Mouse (Mus musculus) forebrain, embryonic 10.5 days (tissue): ENCODE data around the gene Liph. TPM values are rescaled to one million over a fixed set of nuclear protein-coding genes. Genes with fewer than 3 reads are reported as not detected.
A peak's percentile ranks its signal among the peaks of the same experiment; 100 is the strongest.

Source experiments
- DNase-seq: peaks from one replicate; pipeline ENCODE4 v3.0.0-alpha.2; 2017; ENCODE audit warnings: low spot score; ENCODE audit errors: extremely low spot score
- H3K27ac ChIP-seq: fragments of 300-500 bp; sonication (generic); 2 replicates; pipeline ENCODE4 v1.5.1; 2016; ENCODE audit warnings: mild to moderate bottlenecking
- H3K27me3 ChIP-seq: fragments of 300-500 bp; sonication (generic); 2 replicates; pipeline ENCODE4 v1.6.1; 2016; ENCODE audit warnings: mild to moderate bottlenecking; ENCODE audit not compliant: poor library complexity, severe bottlenecking
- H3K36me3 ChIP-seq: fragments of 300-500 bp; sonication (generic); replicated peaks from 2 replicates; pipeline ENCODE4 v1.6.1; 2016; ENCODE audit warnings: mild to moderate bottlenecking, moderate library complexity
- H3K4me1 ChIP-seq: fragments of 300-500 bp; sonication (generic); 2 replicates; pipeline ENCODE4 v1.6.1; 2016
- H3K4me3 ChIP-seq: fragments of 300-500 bp; sonication (generic); 2 replicates; pipeline ENCODE4 v1.5.1; 2016; ENCODE audit warnings: mild to moderate bottlenecking, moderate library complexity
- H3K9me3 ChIP-seq: fragments of 300-500 bp; sonication (generic); 2 replicates; pipeline ENCODE4 v1.6.1; 2016; ENCODE audit warnings: mild to moderate bottlenecking, moderate library complexity
- WGBS: fragments of 180-500 bp; shearing (Covaris S2); methylation state at CpG from one replicate; pipeline ENCODE4 v1.1.7; 2016; 5-methylcytosine and 5-hydroxymethylcytosine counted together
- polyA plus RNA-seq: library from polyadenylated mRNA; unstranded; fragments of >200 nt; fragmentation: Nextera tagmentation; extraction: Ambion mirVana; gene quantifications from 2 replicates; pipeline ENCODE4 v1.2.1, GENCODE M21; 2016

Liph gene
- 0.19 and 0.25 TPM in 2 replicates for polyA plus RNA-seq

- Histone ChIP-seq H3K36me3 (no peaks in the 10 kb centered on the region), H3K9me3 (no peaks in the 10 kb centered on the region), H3K4me3 (peak within 1 kb of the TSS; percentile 36), H3K27me3 (peaks cover 6% of the 10 kb centered on the region; the same call in 1 of the 2 replicates), H3K27ac (peak within 1 kb of the TSS; percentile 40; the same call in 1 of the 2 replicates), H3K4me1 (peaks cover 5% of the 10 kb centered on the region)
- WGBS = 17% methylated on average over 16 of the region's 16 CpGs
- no peak for DNase-seq
Measured at GRCm38 (mm10) chr16:21995304-21995703, at the start of gene Liph. Gene Liph (minus strand): TSS chr16:21995663.

- Histone ChIP-seq H3K4me1 (no peaks in the 10 kb centered on the region), H3K27ac (no peak overlapping the region), H3K36me3 (peaks cover 95% of the 10 kb centered on the region), H3K9me3 (no peaks in the 10 kb centered on the region), H3K27me3 (no peaks in the 10 kb centered on the region), H3K4me3 (no peak overlapping the region)
- DNase-seq = no peak
- WGBS = 93% methylated on average over 4 of the region's 4 CpGs
Measured at GRCm38 (mm10) chr16:22043830-22044229, 48.4 kb upstream of the Liph start.

GRCm38 (mm10) chr16:22039978-22040377 is 44.5 kb upstream of the Liph start:
- no peak overlapping the region for H3K4me3 ChIP-seq
- no peak for DNase-seq
- H3K27ac ChIP-seq = no peak overlapping the region
- H3K9me3 ChIP-seq = no peaks in the 10 kb centered on the region
- 95% methylated on average over 1 of the region's 1 CpGs for WGBS
- no peaks in the 10 kb centered on the region for H3K27me3 ChIP-seq
- no peaks in the 10 kb centered on the region for H3K4me1 ChIP-seq
- peaks cover 93% of the 10 kb centered on the region for H3K36me3 ChIP-seq

- DNase-seq = no peak
- no peak overlapping the region for H3K27ac ChIP-seq
- H3K36me3 ChIP-seq = peaks cover 78% of the 10 kb centered on the region
- H3K27me3 ChIP-seq = no peaks in the 10 kb centered on the region
- H3K4me3 ChIP-seq = no peak overlapping the region
- no peaks in the 10 kb centered on the region for H3K4me1 ChIP-seq
- 92% methylated on average over 10 of the region's 10 CpGs for WGBS
- H3K9me3 ChIP-seq = no peaks in the 10 kb centered on the region
Measured at GRCm38 (mm10) chr16:22038554-22038953, 43.1 kb upstream of the Liph start.

GRCm38 (mm10) chr16:22027474-22027873 is 32.0 kb upstream of the Liph start:
- Histone ChIP-seq H3K36me3 (peaks cover 95% of the 10 kb centered on the region), H3K4me3 (no peak overlapping the region), H3K27me3 (no peaks in the 10 kb centered on the region), H3K9me3 (no peaks in the 10 kb centered on the region), H3K27ac (no peak overlapping the region), H3K4me1 (no peaks in the 10 kb centered on the region)
- WGBS = 95% methylated on average over 5 of the region's 5 CpGs
- DNase-seq = no peak

GRCm38 (mm10) chr16:22022122-22022521 is 26.7 kb upstream of the Liph start:
- WGBS = 93% methylated on average over 2 of the region's 2 CpGs
- H3K27me3 ChIP-seq = no peaks in the 10 kb centered on the region
- H3K27ac ChIP-seq = no peak overlapping the region
- no peak for DNase-seq
- no peaks in the 10 kb centered on the region for H3K4me1 ChIP-seq
- H3K36me3 ChIP-seq = peaks cover 95% of the 10 kb centered on the region
- no peak overlapping the region for H3K4me3 ChIP-seq
- H3K9me3 ChIP-seq = peaks cover 7% of the 10 kb centered on the region

GRCm38 (mm10) chr16:22015569-22015968 is 20.1 kb upstream of the Liph start:
- Histone ChIP-seq H3K4me1 (peaks cover 8% of the 10 kb centered on the region), H3K27me3 (no peaks in the 10 kb centered on the region), H3K4me3 (no peak overlapping the region), H3K27ac (no peak overlapping the region), H3K9me3 (no peaks in the 10 kb centered on the region), H3K36me3 (peaks cover 69% of the 10 kb centered on the region)
- WGBS = 84% methylated on average over 1 of the region's 1 CpGs
- DNase-seq = no peak

GRCm38 (mm10) chr16:22009596-22009995 is 14.1 kb upstream of the Liph start:
- DNase-seq = no peak
- Histone ChIP-seq H3K4me3 (peak overlapping the region; percentile 88), H3K36me3 (peaks cover 10% of the 10 kb centered on the region), H3K27ac (peak overlapping the region; percentile 89), H3K9me3 (no peaks in the 10 kb centered on the region), H3K27me3 (no peaks in the 10 kb centered on the region), H3K4me1 (peaks cover 18% of the 10 kb centered on the region)
- WGBS = 0% methylated on average over 51 of the region's 51 CpGs

GRCm38 (mm10) chr16:22009099-22009584 is 13.7 kb upstream of the Liph start, which contains the start of gene Senp2:
Gene Senp2 (plus strand): TSS chr16:22009484.
- WGBS = under 1% methylated on average over 45 of the region's 45 CpGs
- peaks cover 7% of the 10 kb centered on the region for H3K36me3 ChIP-seq
- DNase-seq = peak; percentile 100
- H3K9me3 ChIP-seq = no peaks in the 10 kb centered on the region
- H3K4me3 ChIP-seq = peak within 1 kb of the TSS; percentile 88
- peaks cover 18% of the 10 kb centered on the region for H3K4me1 ChIP-seq
- H3K27ac ChIP-seq = peak within 1 kb of the TSS; percentile 89
- H3K27me3 ChIP-seq = no peaks in the 10 kb centered on the region

- no peak for DNase-seq
- Histone ChIP-seq H3K27ac (no peak overlapping the region), H3K4me1 (no peaks in the 10 kb centered on the region), H3K4me3 (no peak overlapping the region), H3K27me3 (no peaks in the 10 kb centered on the region), H3K9me3 (no peaks in the 10 kb centered on the region), H3K36me3 (no peaks in the 10 kb centered on the region)
- 67% methylated on average over 3 of the region's 3 CpGs for WGBS
Measured at GRCm38 (mm10) chr16:22001606-22002005, 6.1 kb upstream of the Liph start.

GRCm38 (mm10) chr16:22001172-22001571 is 5.7 kb upstream of the Liph start:
- Histone ChIP-seq H3K36me3 (no peaks in the 10 kb centered on the region), H3K4me1 (no peaks in the 10 kb centered on the region), H3K27me3 (no peaks in the 10 kb centered on the region), H3K27ac (no peak overlapping the region), H3K9me3 (no peaks in the 10 kb centered on the region), H3K4me3 (no peak overlapping the region)
- WGBS = 65% methylated on average over 4 of the region's 4 CpGs
- DNase-seq = no peak

- H3K27me3 ChIP-seq = peaks cover 6% of the 10 kb centered on the region; the same call in 1 of the 2 replicates
- DNase-seq = no peak
- no peak overlapping the region for H3K4me3 ChIP-seq
- H3K4me1 ChIP-seq = peaks cover 4% of the 10 kb centered on the region
- H3K9me3 ChIP-seq = no peaks in the 10 kb centered on the region
- no peaks in the 10 kb centered on the region for H3K36me3 ChIP-seq
- H3K27ac ChIP-seq = no peak overlapping the region
- WGBS = 82% methylated on average over 4 of the region's 4 CpGs
Measured at GRCm38 (mm10) chr16:21999941-22000690, 4.7 kb upstream of the Liph start.

- Histone ChIP-seq H3K27me3 (peaks cover 6% of the 10 kb centered on the region; the same call in 1 of the 2 replicates), H3K36me3 (no peaks in the 10 kb centered on the region), H3K9me3 (no peaks in the 10 kb centered on the region), H3K27ac (no peak overlapping the region), H3K4me3 (no peak overlapping the region), H3K4me1 (peaks cover 5% of the 10 kb centered on the region)
- DNase-seq = no peak
- WGBS = 86% methylated on average over 5 of the region's 5 CpGs
Measured at GRCm38 (mm10) chr16:21998061-21998460, 2.6 kb upstream of the Liph start.
